In the genomic region with DNA sequence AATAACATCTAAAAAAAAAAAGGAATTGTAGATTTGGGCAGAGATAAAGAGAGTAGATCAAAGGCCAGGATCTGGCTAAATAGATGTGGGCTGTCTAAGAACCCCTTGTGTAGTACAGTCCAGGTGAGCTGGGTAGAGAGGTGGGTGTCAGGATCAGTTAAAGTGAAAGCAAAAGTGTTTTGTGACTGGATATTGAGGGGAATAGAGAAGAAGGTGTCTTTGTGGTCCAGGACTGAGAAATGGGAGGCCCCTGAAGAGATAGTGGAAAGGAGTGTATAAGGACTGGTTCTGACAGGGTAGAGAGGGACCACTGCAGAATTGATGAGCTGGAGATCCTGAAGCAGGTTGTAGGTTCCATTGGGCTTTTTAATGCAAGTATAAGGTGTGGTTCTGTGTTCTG, we compare ENCODE assay signal across 20 mouse cellular contexts.
"Had no signal": no experiment of that assay in that cellular context is flagged by ENCODE, and none has a peak within 500 bp of the region (broad histone marks: within the 10 kb centered on the region; RNA-seq: fewer than 3 reads in every experiment).

No protein-coding gene starts in this region.

- H3K27me3 ChIP-seq: limb, embryonic 12.5 days; limb, embryonic 15.5 days; midbrain, embryonic 13.5 days; neural tube, embryonic 12.5 days; neural tube, embryonic 15.5 days had no signal

- H3K4me3 ChIP-seq: limb, embryonic 12.5 days; limb, embryonic 15.5 days; midbrain, embryonic 10.5 days; midbrain, embryonic 13.5 days; neural tube, embryonic 12.5 days; neural tube, embryonic 15.5 days had no signal

- H3K36me3 ChIP-seq: limb, embryonic 15.5 days; midbrain, embryonic 10.5 days; midbrain, embryonic 13.5 days; neural tube, embryonic 12.5 days; neural tube, embryonic 15.5 days had no signal

- DNase-seq: kidney, adult 9 months; kidney, postnatal 14 days; kidney, postnatal 4 days; left cerebral cortex, postnatal 4 days; liver, postnatal 0 days; lung, embryonic 14.5 days; right cerebral cortex, adult 18-20 months; right cerebral cortex, postnatal 14 days; right cerebral cortex, postnatal 4 days; thymus, postnatal 25 days had no signal

- H3K27ac ChIP-seq: limb, embryonic 12.5 days; limb, embryonic 15.5 days; liver, embryonic 14.5 days; macrophage; midbrain, embryonic 10.5 days; midbrain, embryonic 13.5 days; neural tube, embryonic 12.5 days; neural tube, embryonic 15.5 days had no signal

- H3K9ac ChIP-seq: limb, embryonic 12.5 days; limb, embryonic 15.5 days; liver, embryonic 14.5 days; liver, postnatal 0 days; lung, embryonic 14.5 days; midbrain, embryonic 13.5 days; neural tube, embryonic 12.5 days; neural tube, embryonic 15.5 days had no signal

- ATAC-seq: lung, postnatal 0 days; midbrain, embryonic 13.5 days had no signal

- H3K4me2 ChIP-seq: limb, embryonic 12.5 days; limb, embryonic 15.5 days; liver, embryonic 11.5 days; lung, embryonic 14.5 days; midbrain, embryonic 13.5 days; neural tube, embryonic 12.5 days; neural tube, embryonic 15.5 days had no signal

- H3K4me1 ChIP-seq: limb, embryonic 12.5 days; midbrain, embryonic 10.5 days; midbrain, embryonic 13.5 days; neural tube, embryonic 12.5 days; neural tube, embryonic 15.5 days had no signal

- H3K9me3 ChIP-seq: neural tube, embryonic 15.5 days had no signal
